Mouse (Mus musculus) midbrain, embryonic 10.5 days (tissue): ENCODE data around the gene Ccnk. TPM values are rescaled to one million over a fixed set of nuclear protein-coding genes. Genes with fewer than 3 reads are reported as not detected.

Experiments
- DNase-seq: peaks from one replicate; pipeline ENCODE4 v3.0.0-alpha.2; 2017; ENCODE audit warnings: low spot score
- H3K27ac ChIP-seq: fragments of 300-500 bp; sonication (generic); replicated peaks from 2 replicates; pipeline ENCODE4 v1.5.1; 2016; ENCODE audit warnings: mild to moderate bottlenecking
- H3K27me3 ChIP-seq: fragments of 300-500 bp; sonication (generic); 2 replicates; pipeline ENCODE4 v1.6.1; 2016; ENCODE audit warnings: low read depth, mild to moderate bottlenecking; ENCODE audit not compliant: poor library complexity, severe bottlenecking
- H3K36me3 ChIP-seq: fragments of 300-500 bp; sonication (generic); 2 replicates; pipeline ENCODE4 v1.6.1; 2016; ENCODE audit warnings: mild to moderate bottlenecking, moderate library complexity
- H3K4me1 ChIP-seq: fragments of 300-500 bp; sonication (generic); 2 replicates; pipeline ENCODE4 v1.6.1; 2016
- H3K4me3 ChIP-seq: fragments of 300-500 bp; sonication (generic); 2 replicates; pipeline ENCODE4 v1.5.1; 2016; ENCODE audit warnings: mild to moderate bottlenecking, moderate library complexity
- H3K9me3 ChIP-seq: fragments of 300-500 bp; sonication (generic); replicated peaks from 2 replicates; pipeline ENCODE4 v1.6.1; 2016; ENCODE audit warnings: mild to moderate bottlenecking
- WGBS: fragments of 180-500 bp; shearing (Covaris S2); methylation state at CpG from one replicate; pipeline ENCODE4 v1.1.7; 2016; 5-methylcytosine and 5-hydroxymethylcytosine counted together
- polyA plus RNA-seq: library from polyadenylated mRNA; unstranded; fragments of >200 nt; fragmentation: Nextera tagmentation; extraction: Ambion mirVana; gene quantifications from 2 replicates; pipeline ENCODE4 v1.2.1, GENCODE M21; 2016

The Ccnk gene
- polyA plus RNA-seq, 1 experiment from 2014 or later, result 3.5 TPM

GRCm38 (mm10) chr12:108244778-108245177, 65.4 kb downstream of the Ccnk start:
- Histone ChIP-seq H3K4me1 (peaks cover 94% of the 10 kb centered on the region), H3K9me3 (no peaks in the 10 kb centered on the region), H3K27me3 (no peaks in the 10 kb centered on the region), H3K27ac (peak overlapping the region; percentile 96), H3K4me3 (no peak overlapping the region; the same call in 1 of the 2 replicates), H3K36me3 (peaks cover 13% of the 10 kb centered on the region; the same call in 1 of the 2 replicates)
- WGBS, result 14% methylated on average over 8 of the region's 8 CpGs
- no peak for DNase-seq

- peak overlapping the region; percentile 96 for H3K27ac ChIP-seq
- peaks cover 92% of the 10 kb centered on the region for H3K4me1 ChIP-seq
- WGBS, result 44% methylated on average over 9 of the region's 9 CpGs
- H3K27me3 ChIP-seq, result no peaks in the 10 kb centered on the region
- peaks cover 13% of the 10 kb centered on the region; the same call in 1 of the 2 replicates for H3K36me3 ChIP-seq
- H3K4me3 ChIP-seq, result no peak overlapping the region
- DNase-seq, result no peak
- no peaks in the 10 kb centered on the region for H3K9me3 ChIP-seq
Measured at GRCm38 (mm10) chr12:108245579-108245978, 66.2 kb downstream of the Ccnk start.

- H3K4me3 ChIP-seq, result no peak overlapping the region
- H3K36me3 ChIP-seq, result peaks cover 15% of the 10 kb centered on the region; the same call in 1 of the 2 replicates
- peak overlapping the region; percentile 96 for H3K27ac ChIP-seq
- DNase-seq, result no peak
- WGBS, result 88% methylated on average over 10 of the region's 10 CpGs
- H3K27me3 ChIP-seq, result no peaks in the 10 kb centered on the region
- H3K9me3 ChIP-seq, result no peaks in the 10 kb centered on the region
- peaks cover 90% of the 10 kb centered on the region for H3K4me1 ChIP-seq
Measured at GRCm38 (mm10) chr12:108246759-108247500, 67.6 kb downstream of the Ccnk start.

- no peak for DNase-seq
- Histone ChIP-seq H3K36me3 (peaks cover 15% of the 10 kb centered on the region; the same call in 1 of the 2 replicates), H3K27ac (0 out of 2 replicates have a peak overlapping the region, but pooled peaks have one; percentile 33), H3K9me3 (no peaks in the 10 kb centered on the region), H3K4me1 (peaks cover 90% of the 10 kb centered on the region), H3K27me3 (no peaks in the 10 kb centered on the region), H3K4me3 (no peak overlapping the region)
- 92% methylated on average over 8 of the region's 8 CpGs for whole genome bisulfite sequencing
Measured at GRCm38 (mm10) chr12:108249019-108249418, 69.6 kb downstream of the Ccnk start.

DNA sequence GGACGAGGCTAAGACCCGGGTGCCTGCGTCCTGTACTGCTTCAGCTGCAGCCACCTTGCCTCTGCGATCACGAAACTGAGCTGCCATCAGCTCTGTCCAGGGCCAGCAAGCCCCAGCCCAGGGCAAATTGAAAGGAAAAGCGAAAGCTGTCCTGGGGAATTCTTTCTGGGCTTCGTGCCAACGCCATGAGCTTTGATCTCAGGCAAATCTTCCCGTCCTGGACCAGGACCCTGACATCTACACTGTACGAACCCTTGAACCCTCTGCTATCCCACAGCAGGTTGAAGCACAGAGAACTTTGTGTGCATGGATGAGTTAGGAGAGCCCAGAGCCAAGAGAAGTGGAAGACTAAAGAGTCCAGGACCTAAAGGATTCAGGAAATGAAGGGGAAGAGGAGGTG, 70.1 kb downstream of the Ccnk start:
- Histone ChIP-seq H3K27me3 (no peaks in the 10 kb centered on the region), H3K4me3 (no peak overlapping the region), H3K9me3 (no peaks in the 10 kb centered on the region), H3K27ac (peak overlapping the region; percentile 33; the same call in 1 of the 2 replicates), H3K4me1 (peaks cover 90% of the 10 kb centered on the region), H3K36me3 (peaks cover 15% of the 10 kb centered on the region; the same call in 1 of the 2 replicates)
- DNase-seq, result no peak
- 91% methylated on average over 10 of the region's 10 CpGs for WGBS

- H3K4me1 ChIP-seq, result peaks cover 90% of the 10 kb centered on the region
- DNase-seq, result no peak
- peak overlapping the region; percentile 14 for H3K27ac ChIP-seq
- WGBS, result 94% methylated on average over 31 of the region's 31 CpGs
- H3K4me3 ChIP-seq, result no peak overlapping the region
- no peaks in the 10 kb centered on the region for H3K9me3 ChIP-seq
- peaks cover 15% of the 10 kb centered on the region; the same call in 1 of the 2 replicates for H3K36me3 ChIP-seq
- no peaks in the 10 kb centered on the region for H3K27me3 ChIP-seq
Measured at GRCm38 (mm10) chr12:108251034-108251792, 71.8 kb downstream of the Ccnk start.

DNA sequence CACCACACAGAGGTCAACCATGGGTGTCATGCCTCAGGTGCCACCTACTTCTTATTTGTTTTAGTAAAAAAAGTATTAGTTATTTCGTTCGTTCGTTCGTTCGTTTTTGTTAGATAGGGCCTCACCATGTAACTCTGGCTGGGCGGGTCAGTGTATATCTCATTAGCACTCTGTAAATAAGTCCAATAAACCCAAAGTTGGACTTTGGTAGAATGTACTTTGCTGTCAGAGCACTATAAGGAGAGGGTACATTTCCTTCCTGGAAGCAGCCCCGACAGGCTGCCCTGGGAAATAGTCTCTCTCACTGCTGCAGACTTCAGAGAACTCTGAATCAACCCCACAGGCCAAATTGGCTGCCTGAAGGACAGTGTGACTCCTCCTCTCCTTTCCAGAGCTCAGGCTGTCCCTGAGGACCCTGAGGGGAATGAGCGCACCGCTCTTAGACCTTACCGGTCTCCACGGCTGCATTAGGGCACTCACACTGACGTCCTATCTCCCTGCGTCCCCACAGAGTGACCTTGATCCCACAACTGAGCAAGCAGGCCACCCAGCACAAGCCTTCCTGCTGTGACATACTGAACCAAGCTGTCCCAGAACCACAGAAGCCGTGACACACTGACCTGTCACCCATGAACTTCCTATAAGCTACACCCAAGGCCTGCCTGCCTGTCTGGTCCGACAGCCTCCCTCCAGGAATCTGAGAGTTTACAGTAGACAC, 72.6 kb downstream of the Ccnk start:
- no peaks in the 10 kb centered on the region for H3K9me3 ChIP-seq
- DNase-seq, result no peak
- no peaks in the 10 kb centered on the region for H3K27me3 ChIP-seq
- H3K27ac ChIP-seq, result peak overlapping the region; percentile 47
- H3K36me3 ChIP-seq, result peaks cover 15% of the 10 kb centered on the region; the same call in 1 of the 2 replicates
- H3K4me3 ChIP-seq, result no peak overlapping the region
- H3K4me1 ChIP-seq, result peaks cover 90% of the 10 kb centered on the region
- WGBS, result 88% methylated on average over 15 of the region's 15 CpGs

Other genes with a start within 250 kb of the Ccnk start
- gene Bcl11b, start 176.0 kb upstream of the Ccnk start, polyA plus RNA-seq, result 2.5 and 3.9 TPM in 2 replicates
- 77.8 and 77.9 TPM in 2 replicates for gene Setd3, start 265 bp upstream of the Ccnk start, polyA plus RNA-seq
- 12.1 and 15.5 TPM in 2 replicates for gene Ccdc85c, start 95.8 kb downstream of the Ccnk start, polyA plus RNA-seq
- 3.7 and 5.1 TPM in 2 replicates for gene Hhipl1, start 126.7 kb downstream of the Ccnk start, polyA plus RNA-seq
- 17.5 and 19.4 TPM in 2 replicates for gene Cyp46a1, start 154.8 kb downstream of the Ccnk start, polyA plus RNA-seq
- 121 and 123 TPM in 2 replicates for gene Eml1, start 191.4 kb downstream of the Ccnk start, polyA plus RNA-seq